ENCODE assay signal across 22 mouse cellular contexts in the genomic region with DNA sequence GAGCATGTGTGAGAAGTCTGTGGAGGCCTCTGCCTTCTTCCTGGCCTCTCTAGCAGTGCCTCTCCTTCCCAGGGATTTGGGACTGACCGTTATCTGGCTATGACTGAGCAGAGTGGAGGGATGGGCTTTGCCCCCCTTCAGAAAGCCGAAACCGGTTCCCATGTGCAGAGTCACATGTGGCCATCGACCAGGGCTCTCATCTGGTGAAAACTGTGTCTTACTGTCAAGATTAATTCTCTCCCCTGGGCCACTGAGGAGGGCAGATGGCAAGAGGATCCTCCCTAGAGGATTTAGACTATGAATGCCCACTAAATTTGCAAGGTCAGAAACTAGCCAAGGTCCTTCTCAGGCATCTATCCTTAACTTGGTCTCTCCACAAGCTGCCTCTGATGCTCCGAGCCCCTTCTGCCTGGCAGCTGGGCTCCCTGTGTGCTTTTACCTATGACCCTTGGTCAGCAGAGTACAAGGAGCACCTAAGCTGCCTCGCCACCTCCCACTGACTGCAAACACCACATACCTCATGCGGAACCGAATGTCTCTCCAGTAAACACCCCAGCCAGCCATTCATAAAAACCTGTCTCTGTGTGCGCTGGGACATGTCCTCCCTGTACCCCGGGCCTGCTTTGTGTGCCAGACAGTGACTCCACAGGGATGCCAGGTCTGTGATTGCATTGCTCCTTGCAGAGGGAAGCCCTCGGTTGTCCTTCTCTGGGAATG.
DNase-seq lines count a peak whose midpoint lies in the region; ATAC-seq lines count a peak whose summit lies in the region.
"Had no signal": no experiment of that assay in that cellular context is flagged by ENCODE, and none has a peak within 500 bp of the region (broad histone marks: within the 10 kb centered on the region; RNA-seq: fewer than 3 reads in every experiment).

No protein-coding gene starts in this region.

- H3K9ac ChIP-seq in kidney, embryonic 14.5 days (ENCODE audit: low read depth, low read length), result no peak overlapping the region
- H3K9ac ChIP-seq: forebrain, embryonic 13.5 days; heart, embryonic 15.5 days; liver, embryonic 14.5 days; lung, embryonic 15.5 days; midbrain, embryonic 15.5 days had no signal

- peak; percentile 36; the same call in 1 of the 2 replicates for ATAC-seq in kidney, embryonic 14.5 days (ENCODE audit: low FRiP score, low TSS enrichment)
- no peak for ATAC-seq in CD4-positive, CD25-positive, alpha-beta regulatory T cell, adult 4 months
- ATAC-seq: forebrain, embryonic 13.5 days; inflammation-experienced regulatory T-cells, adult 6 months; midbrain, embryonic 15.5 days had no signal

- WGBS in kidney, embryonic 14.5 days, result 41% methylated on average over 11 of the region's 11 CpGs

- no peak overlapping the region for H3K27ac ChIP-seq in kidney, embryonic 14.5 days (ENCODE audit: low read depth, low read length)
- H3K27ac ChIP-seq: forebrain, embryonic 13.5 days; heart, embryonic 15.5 days; liver, embryonic 14.5 days; lung, embryonic 15.5 days; midbrain, embryonic 15.5 days had no signal

- DNase-seq in kidney, adult 8-10 months, result no peak
- DNase-seq in testis, postnatal 14 days (ENCODE audit: low spot score), result peak; percentile 9
- no peak for DNase-seq in testis, postnatal 10 days (ENCODE audit: low spot score)
- peak; percentile 25 for DNase-seq in kidney, postnatal 14 days
- DNase-seq in left cerebral cortex, postnatal 14 days (ENCODE audit: low spot score in 2 of 2), result no peak
- DNase-seq: adrenal gland, postnatal 10 days; cerebellum, adult 9-10 months; gastrocnemius, postnatal 36 days; heart, postnatal 36 days; lung, postnatal 36 days; right cerebral cortex, postnatal 14 days; thymus, postnatal 14 days had no signal

- H3K4me1 ChIP-seq in kidney, embryonic 14.5 days (ENCODE audit: control insufficient read depth, insufficient read depth, low read length), result 0 out of 2 replicates have a peak, but pooled peaks cover 3% of the 10 kb centered on the region
- H3K4me1 ChIP-seq: forebrain, embryonic 13.5 days; heart, embryonic 15.5 days; lung, embryonic 15.5 days; midbrain, embryonic 15.5 days had no signal

- H3K9me3 ChIP-seq in kidney, embryonic 14.5 days (ENCODE audit: control insufficient read depth, low read length), result no peaks in the 10 kb centered on the region
- H3K9me3 ChIP-seq: forebrain, embryonic 13.5 days; heart, embryonic 15.5 days; lung, embryonic 15.5 days; midbrain, embryonic 15.5 days had no signal

- no peak overlapping the region for H3K4me3 ChIP-seq in kidney, embryonic 14.5 days (ENCODE audit: low read length)
- H3K4me3 ChIP-seq: forebrain, embryonic 13.5 days; heart, embryonic 15.5 days; lung, embryonic 15.5 days; megakaryocyte, embryonic 14.5 days; midbrain, embryonic 15.5 days; myocyte had no signal

- no peaks in the 10 kb centered on the region for H3K27me3 ChIP-seq in kidney, embryonic 14.5 days (ENCODE audit: control insufficient read depth, insufficient read depth, low read length)
- H3K27me3 ChIP-seq: forebrain, embryonic 13.5 days; heart, embryonic 15.5 days; lung, embryonic 15.5 days; midbrain, embryonic 15.5 days had no signal

- intact Hi-C loops in left cerebral cortex, postnatal 14 days (cut with DNase I), result no loop called here

- no peaks in the 10 kb centered on the region for H3K36me3 ChIP-seq in kidney, embryonic 14.5 days (ENCODE audit: control insufficient read depth, insufficient read depth, low read length)
- H3K36me3 ChIP-seq: heart, embryonic 15.5 days; lung, embryonic 15.5 days; midbrain, embryonic 15.5 days had no signal

- no peak overlapping the region for H3K4me2 ChIP-seq in kidney, embryonic 14.5 days (replicated peaks; ENCODE audit: low read depth, low read length)
- H3K4me2 ChIP-seq: forebrain, embryonic 13.5 days; heart, embryonic 15.5 days; lung, embryonic 15.5 days; midbrain, embryonic 15.5 days had no signal

Comparison
In these comparisons a context has a peak if more than half of its experiments do, and no peak if none do; other contexts are left out.
1. DNase-seq: peak in testis, postnatal 14 days (single experiment) and kidney, postnatal 14 days (single experiment); none in kidney, adult 8-10 months (0 of 2), testis, postnatal 10 days (single experiment) and left cerebral cortex, postnatal 14 days (0 of 2).